Mouse (Mus musculus): ENCODE measurements around the gene Adgrd1.

DNA sequence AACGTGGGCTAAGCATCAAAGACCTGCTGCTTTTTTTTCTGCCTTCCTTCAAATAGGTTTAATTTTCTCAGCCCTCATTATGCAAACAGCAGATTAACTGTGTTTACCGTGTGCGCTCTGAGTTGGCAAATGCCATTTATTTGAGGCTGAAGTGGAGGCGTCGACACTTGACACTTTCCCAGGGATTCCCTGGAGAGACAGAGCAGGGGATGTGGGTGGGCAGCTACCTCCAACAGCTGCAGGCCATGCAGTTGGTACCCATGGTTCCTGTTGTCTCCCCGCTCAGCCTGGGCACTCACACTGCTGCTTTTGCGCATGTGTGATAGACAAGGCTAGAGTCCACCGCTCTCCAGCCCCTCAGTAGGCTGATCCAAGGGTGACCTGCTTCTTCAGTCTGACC, 86.0 kb downstream of the Adgrd1 start:
- no peak for TF ChIP-seq CTCF (conservative IDR thresholded peaks at IDR 0.05 in 1 of 2, IDR thresholded peaks at IDR 0.05 in 1 of 2; ENCODE audit: low read depth in 2 of 2, low read length in 2 of 2)
- no peak for TF ChIP-seq NRF1 (IDR thresholded peaks at IDR 0.05; ENCODE audit: low read depth, low read length)
- TF ChIP-seq USF1 (IDR thresholded peaks at IDR 0.05; ENCODE audit: low read depth, low read length): no peak
- TF ChIP-seq ZKSCAN1 (IDR thresholded peaks at IDR 0.05; ENCODE audit: borderline replicate concordance, low read depth, low read length): no peak
- no peak for TF ChIP-seq ZMIZ1 (IDR thresholded peaks at IDR 0.05; ENCODE audit: low read depth, low read length)
- TF ChIP-seq TBP (conservative IDR thresholded peaks at IDR 0.05; ENCODE audit: low read depth, low read length): no peak
- TF ChIP-seq ZNF384 (IDR thresholded peaks at IDR 0.05; ENCODE audit: low read depth, low read length): no peak
- no peak for TF ChIP-seq MAX (IDR thresholded peaks at IDR 0.05; ENCODE audit: low read length)
